Comparison of ENCODE assay signal across 13 mouse cellular contexts in genomic region chr2:46666990-46667337, GRCm38 (mm10).
DNase-seq lines count a peak whose midpoint lies in the region; ATAC-seq and TF ChIP-seq lines count a peak whose summit lies in the region.
"Had no signal": no experiment of that assay in that cellular context is flagged by ENCODE, and none has a peak within 500 bp of the region (broad histone marks: within the 10 kb centered on the region; RNA-seq: fewer than 3 reads in every experiment).

No protein-coding gene starts in this region.

- no peak for TF ChIP-seq CTCF in brain, embryonic 14.5 days (IDR thresholded peaks at IDR 0.05; ENCODE audit: borderline replicate concordance, extremely low read depth, insufficient read depth, insufficient read length)

- no peaks in the 10 kb centered on the region for H3K27me3 ChIP-seq in hindbrain, embryonic 10.5 days (ENCODE audit: insufficient read depth, poor library complexity, severe bottlenecking)
- no peaks in the 10 kb centered on the region for H3K27me3 ChIP-seq in hindbrain, embryonic 16.5 days (replicated peaks; ENCODE audit: control insufficient read depth, insufficient read depth, low read length)
- H3K27me3 ChIP-seq in hindbrain, embryonic 11.5 days (ENCODE audit: control insufficient read depth, insufficient read depth, low read length) = no peaks in the 10 kb centered on the region
- 0 out of 2 replicates have a peak, but pooled peaks cover 4% of the 10 kb centered on the region for H3K27me3 ChIP-seq in midbrain, embryonic 14.5 days (ENCODE audit: control insufficient read depth, insufficient read depth, low read length)
- H3K27me3 ChIP-seq: intestine, embryonic 15.5 days; limb, embryonic 12.5 days had no signal

- H3K9ac ChIP-seq in hindbrain, embryonic 16.5 days (ENCODE audit: low read depth, low read length) = no peak overlapping the region
- H3K9ac ChIP-seq in hindbrain, embryonic 11.5 days (ENCODE audit: low read depth, low read length) = no peak overlapping the region
- no peak overlapping the region for H3K9ac ChIP-seq in midbrain, embryonic 14.5 days (replicated peaks; ENCODE audit: low read length)
- H3K9ac ChIP-seq: intestine, embryonic 15.5 days; limb, embryonic 12.5 days had no signal

- H3K9me3 ChIP-seq in hindbrain, embryonic 10.5 days = no peaks in the 10 kb centered on the region
- H3K9me3 ChIP-seq in hindbrain, embryonic 16.5 days (ENCODE audit: control insufficient read depth, low read length) = no peaks in the 10 kb centered on the region
- no peaks in the 10 kb centered on the region for H3K9me3 ChIP-seq in hindbrain, embryonic 11.5 days (ENCODE audit: control insufficient read depth, low read length)
- no peaks in the 10 kb centered on the region for H3K9me3 ChIP-seq in midbrain, embryonic 14.5 days (ENCODE audit: control insufficient read depth, low read length)
- H3K9me3 ChIP-seq: intestine, embryonic 15.5 days; limb, embryonic 12.5 days had no signal

- peak overlapping the region; percentile 66 for H3K27ac ChIP-seq in hindbrain, embryonic 10.5 days
- H3K27ac ChIP-seq in hindbrain, embryonic 16.5 days (ENCODE audit: low read depth, low read length) = no peak overlapping the region
- no peak overlapping the region for H3K27ac ChIP-seq in hindbrain, embryonic 11.5 days (ENCODE audit: low read depth, low read length)
- H3K27ac ChIP-seq in midbrain, embryonic 14.5 days (replicated peaks; ENCODE audit: low read depth, low read length) = no peak overlapping the region; the same call in 1 of the 2 replicates
- H3K27ac ChIP-seq: intestine, embryonic 15.5 days; limb, embryonic 12.5 days had no signal

- H3K4me3 ChIP-seq in hindbrain, embryonic 10.5 days = no peak overlapping the region
- H3K4me3 ChIP-seq in hindbrain, embryonic 16.5 days (ENCODE audit: low read length) = no peak overlapping the region
- no peak overlapping the region for H3K4me3 ChIP-seq in hindbrain, embryonic 11.5 days (ENCODE audit: low read depth, low read length)
- H3K4me3 ChIP-seq in midbrain, embryonic 14.5 days (replicated peaks; ENCODE audit: low read depth, low read length) = no peak overlapping the region
- H3K4me3 ChIP-seq: intestine, embryonic 15.5 days; limb, embryonic 12.5 days had no signal

- no peaks in the 10 kb centered on the region for H3K36me3 ChIP-seq in hindbrain, embryonic 10.5 days
- H3K36me3 ChIP-seq in hindbrain, embryonic 16.5 days (ENCODE audit: control insufficient read depth, insufficient read depth, low read length) = no peaks in the 10 kb centered on the region
- no peaks in the 10 kb centered on the region for H3K36me3 ChIP-seq in hindbrain, embryonic 11.5 days (ENCODE audit: control insufficient read depth, insufficient read depth, low read length)
- no peaks in the 10 kb centered on the region for H3K36me3 ChIP-seq in midbrain, embryonic 14.5 days (ENCODE audit: control insufficient read depth, insufficient read depth, low read length)
- H3K36me3 ChIP-seq: intestine, embryonic 15.5 days; limb, embryonic 12.5 days had no signal

- no peak overlapping the region; the same call in 1 of the 2 replicates for H3K4me2 ChIP-seq in hindbrain, embryonic 16.5 days (ENCODE audit: low read length)
- H3K4me2 ChIP-seq in hindbrain, embryonic 11.5 days (replicated peaks; ENCODE audit: low read depth, low read length) = no peak overlapping the region
- H3K4me2 ChIP-seq in midbrain, embryonic 14.5 days (ENCODE audit: low read length) = peak overlapping the region; percentile 38
- H3K4me2 ChIP-seq: intestine, embryonic 15.5 days; limb, embryonic 12.5 days had no signal

- no peak for TF ChIP-seq POLR2A in brain, embryonic 14.5 days (IDR thresholded peaks at IDR 0.05; ENCODE audit: borderline replicate concordance, extremely low read depth, insufficient read depth, insufficient read length, poor library complexity, severe bottlenecking)

- 22% methylated on average over 3 of the region's 3 CpGs for WGBS in hindbrain, embryonic 10.5 days
- WGBS in hindbrain, embryonic 16.5 days = 12% methylated on average over 3 of the region's 3 CpGs
- WGBS in hindbrain, embryonic 11.5 days = 15% methylated on average over 3 of the region's 3 CpGs
- WGBS in midbrain, embryonic 14.5 days = 5% methylated on average over 3 of the region's 3 CpGs

- ATAC-seq in hindbrain, embryonic 16.5 days = no peak; the same call in 1 of the 2 replicates
- ATAC-seq in hindbrain, embryonic 11.5 days (ENCODE audit: low FRiP score) = peak; percentile 36; the same call in 1 of the 2 replicates
- no peak for ATAC-seq in midbrain, embryonic 14.5 days (ENCODE audit: low FRiP score, low TSS enrichment)
- ATAC-seq: intestine, embryonic 15.5 days had no signal

- no peak for DNase-seq in hindbrain, embryonic 10.5 days (ENCODE audit: low spot score)
- peak; percentile 72 for DNase-seq in brain, embryonic 14.5 days (ENCODE audit: low read depth)
- peak; percentile 24 for DNase-seq in hindbrain, embryonic 11.5 days (ENCODE audit: low spot score)
- DNase-seq in midbrain, embryonic 14.5 days = no peak
- DNase-seq in gastrocnemius, adult 18-20 months (ENCODE audit: low spot score) = no peak
- no peak for DNase-seq in liver
- DNase-seq in layer of hippocampus, adult 8-10 months (ENCODE audit: low spot score in 2 of 2) = no peak
- DNase-seq: adrenal gland, postnatal 14 days; cerebellum, postnatal 25 days; kidney, postnatal 14 days had no signal

- H3K4me1 ChIP-seq in hindbrain, embryonic 10.5 days (replicated peaks) = peaks cover 45% of the 10 kb centered on the region
- H3K4me1 ChIP-seq in hindbrain, embryonic 16.5 days (ENCODE audit: control insufficient read depth, insufficient read depth, low read depth, low read length) = peaks cover 5% of the 10 kb centered on the region
- H3K4me1 ChIP-seq in hindbrain, embryonic 11.5 days (replicated peaks; ENCODE audit: control insufficient read depth, insufficient read depth, low read length) = 0 out of 2 replicates have a peak, but pooled peaks cover 2% of the 10 kb centered on the region
- H3K4me1 ChIP-seq in midbrain, embryonic 14.5 days (ENCODE audit: control insufficient read depth, insufficient read depth, low read length) = peaks cover 21% of the 10 kb centered on the region
- H3K4me1 ChIP-seq: intestine, embryonic 15.5 days had no signal

Comparison
In these comparisons a context has a peak if more than half of its experiments do, and no peak if none do; other contexts are left out.
1. DNase-seq: peak in brain, embryonic 14.5 days (single experiment) and hindbrain, embryonic 11.5 days (single experiment); none in hindbrain, embryonic 10.5 days (single experiment), midbrain, embryonic 14.5 days (single experiment), gastrocnemius, adult 18-20 months (single experiment), liver (single experiment) and layer of hippocampus, adult 8-10 months (0 of 2).